Mouse (Mus musculus): ENCODE measurements around the gene Il20ra. TPM values are rescaled to one million over a fixed set of nuclear protein-coding genes. Genes with fewer than 3 reads are reported as not detected.

Il20ra gene
- polyA plus RNA-seq, 1 experiment from 2014 or later, result 0.24 TPM

DNA sequence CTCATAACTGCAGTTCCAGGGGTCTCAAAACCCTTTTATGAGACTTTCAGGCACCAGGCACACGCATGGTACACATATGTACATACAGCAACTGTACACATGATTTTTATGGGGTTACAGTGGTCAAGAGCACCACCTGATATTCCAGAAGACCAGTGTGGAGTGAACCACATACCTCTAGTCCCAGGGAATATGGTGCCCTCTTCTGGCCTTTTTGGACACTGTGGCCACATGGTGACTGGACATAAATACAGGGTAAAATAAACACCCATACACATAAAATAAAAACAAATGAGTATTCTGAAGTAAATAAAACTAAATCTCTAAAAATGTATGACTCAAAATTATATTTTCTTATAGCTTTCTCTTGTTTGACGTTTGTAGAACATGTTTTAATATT is 18.7 kb upstream of the Il20ra start:
- Histone ChIP-seq H3K27me3 (replicated peaks; ENCODE audit: control insufficient read depth, insufficient read depth, low read length) (no peaks in the 10 kb centered on the region), H3K4me1 (replicated peaks; ENCODE audit: control insufficient read depth, insufficient read depth, low read length) (no peaks in the 10 kb centered on the region), H3K4me3 (ENCODE audit: low read depth, low read length) (no peak overlapping the region), H3K36me3 (ENCODE audit: control insufficient read depth, insufficient read depth, low read length) (no peaks in the 10 kb centered on the region), H3K4me2 (ENCODE audit: low read length) (no peak overlapping the region), H3K9me3 (ENCODE audit: control insufficient read depth, low read length) (no peaks in the 10 kb centered on the region), H3K27ac (ENCODE audit: low read depth) (no peak overlapping the region), H3K9ac (ENCODE audit: low read length) (no peak overlapping the region)
- ATAC-seq (replicated peaks; ENCODE audit: low FRiP score, low TSS enrichment, low read depth) (no peak), DNase-seq (ENCODE audit: low spot score) (no peak)
- 65% methylated on average over 2 of the region's 2 CpGs for WGBS

DNA sequence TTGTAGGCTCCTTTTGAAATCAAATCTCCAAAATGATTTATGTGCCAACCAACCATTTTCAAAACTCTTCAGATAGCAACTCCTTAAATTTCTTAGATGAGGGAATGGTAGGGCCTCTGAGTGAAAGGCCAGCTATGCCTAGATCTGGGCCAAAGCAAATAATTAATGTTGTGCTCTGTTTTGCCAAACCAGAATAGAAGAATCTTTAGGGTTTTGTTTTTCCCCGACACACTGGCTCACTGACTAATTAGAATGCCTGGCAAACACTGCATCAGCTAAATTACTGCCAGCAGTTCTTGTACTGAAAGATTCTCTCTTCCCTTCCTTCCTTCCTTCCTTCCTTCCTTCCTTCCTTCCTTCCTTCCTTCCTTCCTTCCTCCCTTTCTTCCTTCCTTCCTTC is 13.0 kb upstream of the Il20ra start:
- no peaks in the 10 kb centered on the region for H3K4me1 ChIP-seq (replicated peaks; ENCODE audit: control insufficient read depth, insufficient read depth, low read length)
- H3K27me3 ChIP-seq (replicated peaks; ENCODE audit: control insufficient read depth, insufficient read depth, low read length), result no peaks in the 10 kb centered on the region
- no peak for DNase-seq (ENCODE audit: low spot score)
- no peak overlapping the region for H3K27ac ChIP-seq (ENCODE audit: low read depth)
- ATAC-seq (replicated peaks; ENCODE audit: low FRiP score, low TSS enrichment, low read depth), result no peak
- no peak overlapping the region for H3K9ac ChIP-seq (ENCODE audit: low read length)
- H3K4me2 ChIP-seq (ENCODE audit: low read length), result no peak overlapping the region
- H3K36me3 ChIP-seq (ENCODE audit: control insufficient read depth, insufficient read depth, low read length), result no peaks in the 10 kb centered on the region
- WGBS, result 61% methylated on average over 1 of the region's 1 CpGs
- H3K9me3 ChIP-seq (ENCODE audit: control insufficient read depth, low read length), result no peaks in the 10 kb centered on the region
- H3K4me3 ChIP-seq (ENCODE audit: low read depth, low read length), result no peak overlapping the region

DNA sequence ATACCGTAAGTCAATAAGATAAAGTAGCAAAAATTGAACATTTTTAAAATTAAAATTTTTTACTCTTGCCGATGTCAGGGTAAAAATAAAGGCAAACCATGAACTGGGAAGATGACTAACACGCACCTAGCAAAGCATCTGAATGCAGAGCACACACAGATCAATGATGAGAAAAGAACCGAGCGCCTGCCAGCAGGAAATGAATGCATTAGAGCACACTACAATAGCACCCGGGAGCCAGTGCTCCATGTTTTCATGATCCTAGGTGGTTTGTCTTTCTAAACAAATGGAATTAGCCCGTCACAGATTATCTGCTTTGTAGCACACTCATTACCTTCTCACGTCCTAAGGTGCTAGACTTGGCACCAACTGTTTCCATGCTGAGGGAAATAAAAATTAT is 7.9 kb upstream of the Il20ra start:
- Histone ChIP-seq H3K36me3 (ENCODE audit: control insufficient read depth, insufficient read depth, low read length) (no peaks in the 10 kb centered on the region), H3K4me2 (ENCODE audit: low read length) (no peak overlapping the region), H3K4me3 (ENCODE audit: low read depth, low read length) (no peak overlapping the region), H3K4me1 (replicated peaks; ENCODE audit: control insufficient read depth, insufficient read depth, low read length) (no peaks in the 10 kb centered on the region), H3K9me3 (ENCODE audit: control insufficient read depth, low read length) (no peaks in the 10 kb centered on the region), H3K9ac (ENCODE audit: low read length) (no peak overlapping the region), H3K27ac (ENCODE audit: low read depth) (no peak overlapping the region), H3K27me3 (replicated peaks; ENCODE audit: control insufficient read depth, insufficient read depth, low read length) (no peaks in the 10 kb centered on the region)
- WGBS, result 66% methylated on average over 8 of the region's 8 CpGs
- ATAC-seq (replicated peaks; ENCODE audit: low FRiP score, low TSS enrichment, low read depth) (no peak), DNase-seq (ENCODE audit: low spot score) (no peak)

DNA sequence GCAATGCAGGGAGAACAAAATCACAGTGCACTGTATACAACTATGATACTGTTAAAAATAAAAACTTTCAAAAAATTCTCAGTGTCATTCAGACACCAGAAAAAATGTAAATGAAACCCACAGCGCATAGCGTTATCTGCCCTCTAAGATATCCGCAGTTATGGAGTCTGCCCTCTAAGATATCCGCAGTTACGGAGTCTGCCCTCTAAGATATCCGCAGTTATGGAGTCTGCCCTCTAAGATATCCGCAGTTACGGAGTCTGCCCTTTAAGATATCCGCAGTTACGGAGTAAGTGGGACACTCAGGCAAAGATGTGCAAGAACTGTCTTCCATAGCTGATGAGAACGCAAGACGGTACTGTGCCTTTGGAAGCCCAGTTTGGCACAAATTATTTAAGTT is 4.6 kb upstream of the Il20ra start:
- Histone ChIP-seq H3K4me2 (ENCODE audit: low read length) (no peak overlapping the region), H3K4me3 (ENCODE audit: low read depth, low read length) (no peak overlapping the region), H3K36me3 (ENCODE audit: control insufficient read depth, insufficient read depth, low read length) (no peaks in the 10 kb centered on the region), H3K27me3 (replicated peaks; ENCODE audit: control insufficient read depth, insufficient read depth, low read length) (peaks cover 9% of the 10 kb centered on the region), H3K27ac (ENCODE audit: low read depth) (no peak overlapping the region), H3K9ac (ENCODE audit: low read length) (no peak overlapping the region), H3K9me3 (ENCODE audit: control insufficient read depth, low read length) (no peaks in the 10 kb centered on the region), H3K4me1 (replicated peaks; ENCODE audit: control insufficient read depth, insufficient read depth, low read length) (no peaks in the 10 kb centered on the region)
- WGBS, result 67% methylated on average over 12 of the region's 12 CpGs
- ATAC-seq (replicated peaks; ENCODE audit: low FRiP score, low TSS enrichment, low read depth) (no peak), DNase-seq (ENCODE audit: low spot score) (no peak)

DNA sequence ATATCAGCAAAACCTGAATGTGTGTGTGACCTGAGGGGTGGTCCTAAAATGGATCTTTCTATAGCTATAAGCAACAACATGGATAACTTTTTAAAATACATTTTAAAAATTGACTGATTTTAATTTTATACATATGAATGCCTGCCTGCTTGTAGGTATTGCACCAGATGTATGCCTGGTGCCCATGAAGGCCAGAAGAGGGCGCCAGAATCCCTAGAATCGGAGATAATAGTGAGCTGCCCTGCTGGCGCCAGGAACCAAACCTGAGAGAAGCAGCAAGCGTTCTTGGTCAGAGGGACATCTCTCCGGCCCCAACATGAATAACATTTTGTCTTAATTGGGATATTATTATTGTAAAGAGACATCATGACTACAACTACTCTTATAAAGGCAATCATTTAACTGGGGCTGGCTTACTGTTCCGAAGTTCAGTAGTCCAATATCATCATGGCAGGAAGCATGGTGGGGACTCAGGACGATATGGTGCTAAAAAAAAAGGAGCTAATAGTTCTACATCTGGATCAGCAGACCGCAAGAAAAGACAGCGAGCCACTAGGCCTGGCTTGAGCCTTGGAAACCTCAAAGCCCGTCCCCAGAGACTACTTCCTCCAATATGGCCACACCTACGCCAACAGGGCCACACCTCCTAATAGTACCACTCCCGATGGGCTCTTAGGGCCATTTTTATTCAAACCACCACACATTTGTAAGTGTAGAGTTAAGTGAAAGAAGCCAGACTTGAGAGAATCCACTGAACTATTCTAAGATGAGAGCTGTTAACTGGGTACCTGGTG is 3.9 kb upstream of the Il20ra start:
- Histone ChIP-seq H3K4me1 (replicated peaks; ENCODE audit: control insufficient read depth, insufficient read depth, low read length) (no peaks in the 10 kb centered on the region), H3K27me3 (replicated peaks; ENCODE audit: control insufficient read depth, insufficient read depth, low read length) (peaks cover 12% of the 10 kb centered on the region), H3K9me3 (ENCODE audit: control insufficient read depth, low read length) (no peaks in the 10 kb centered on the region), H3K4me2 (ENCODE audit: low read length) (no peak overlapping the region), H3K36me3 (ENCODE audit: control insufficient read depth, insufficient read depth, low read length) (no peaks in the 10 kb centered on the region), H3K9ac (ENCODE audit: low read length) (no peak overlapping the region), H3K4me3 (ENCODE audit: low read depth, low read length) (no peak overlapping the region), H3K27ac (ENCODE audit: low read depth) (no peak overlapping the region)
- peak; percentile 50 for DNase-seq (ENCODE audit: low spot score)
- ATAC-seq (replicated peaks; ENCODE audit: low FRiP score, low TSS enrichment, low read depth), result no peak
- WGBS, result 57% methylated on average over 12 of the region's 12 CpGs

DNA sequence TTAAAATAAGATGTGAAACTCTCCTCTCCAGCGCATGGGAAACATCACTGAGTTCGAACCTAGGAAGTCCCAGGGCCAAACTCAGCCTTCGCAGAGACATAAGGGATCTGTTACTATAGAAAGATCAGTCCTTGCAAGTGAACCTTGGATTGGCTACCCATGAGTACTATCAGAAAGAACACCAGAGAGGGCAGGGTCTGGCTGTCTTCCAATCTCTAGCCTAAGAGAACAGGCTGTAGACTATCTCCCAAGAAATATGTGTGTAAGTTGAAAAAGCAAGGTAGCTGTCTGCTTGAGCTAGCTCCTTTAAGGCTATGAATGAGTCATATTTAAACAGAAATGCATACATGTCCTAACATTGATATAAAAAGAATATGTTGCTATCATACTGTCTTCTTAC is 1.4 kb upstream of the Il20ra start:
- ATAC-seq (replicated peaks; ENCODE audit: low FRiP score, low TSS enrichment, low read depth), result no peak
- no peak overlapping the region for H3K9ac ChIP-seq (ENCODE audit: low read length)
- WGBS, result 80% methylated on average over 3 of the region's 3 CpGs

DNA sequence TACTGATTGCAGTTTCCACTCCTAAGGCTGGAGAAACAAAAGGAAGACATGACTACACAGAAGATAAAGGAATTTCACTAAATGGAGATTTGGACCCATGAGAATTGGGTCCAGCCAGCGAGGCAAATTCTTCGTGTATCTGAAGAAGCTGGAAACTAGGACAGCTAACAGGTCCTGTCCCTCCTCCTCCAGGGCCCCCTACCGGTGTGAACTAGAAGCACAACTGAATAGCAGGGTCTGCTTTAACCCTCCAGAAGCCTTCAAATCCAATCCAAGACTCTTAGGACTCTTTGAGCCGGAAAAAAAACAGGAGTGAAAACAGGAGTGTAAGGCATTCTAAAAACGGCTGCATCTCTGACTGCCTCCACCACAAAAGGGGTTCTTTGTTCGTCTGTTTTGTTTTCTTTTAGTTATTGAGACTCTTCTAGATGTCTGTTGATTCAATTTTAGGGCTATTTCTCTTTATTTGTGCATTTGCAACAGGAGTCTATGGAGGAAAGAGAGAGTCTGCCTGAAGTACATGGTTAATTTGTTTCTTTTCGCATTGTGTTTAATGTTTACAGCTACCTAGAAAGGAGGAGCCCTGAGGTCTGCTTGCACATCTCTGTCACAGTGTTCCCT is 709 bp upstream of the Il20ra start:
- Histone ChIP-seq H3K4me3 (ENCODE audit: low read depth, low read length) (no peak overlapping the region), H3K9me3 (ENCODE audit: control insufficient read depth, low read length) (no peaks in the 10 kb centered on the region), H3K36me3 (ENCODE audit: control insufficient read depth, insufficient read depth, low read length) (no peaks in the 10 kb centered on the region), H3K27ac (ENCODE audit: low read depth) (no peak overlapping the region), H3K9ac (ENCODE audit: low read length) (no peak overlapping the region), H3K4me2 (ENCODE audit: low read length) (no peak overlapping the region), H3K27me3 (replicated peaks; ENCODE audit: control insufficient read depth, insufficient read depth, low read length) (peaks cover 18% of the 10 kb centered on the region), H3K4me1 (replicated peaks; ENCODE audit: control insufficient read depth, insufficient read depth, low read length) (no peaks in the 10 kb centered on the region)
- ATAC-seq (replicated peaks; ENCODE audit: low FRiP score, low TSS enrichment, low read depth), result no peak
- DNase-seq (ENCODE audit: low spot score), result peak; percentile 60
- WGBS, result 47% methylated on average over 7 of the region's 7 CpGs

More for the DNA sequence above, 1.4 kb upstream of the Il20ra start:
- Histone ChIP-seq H3K4me2 (ENCODE audit: low read length) (no peak overlapping the region), H3K36me3 (ENCODE audit: control insufficient read depth, insufficient read depth, low read length) (no peaks in the 10 kb centered on the region), H3K4me1 (replicated peaks; ENCODE audit: control insufficient read depth, insufficient read depth, low read length) (no peaks in the 10 kb centered on the region), H3K4me3 (ENCODE audit: low read depth, low read length) (no peak overlapping the region), H3K27me3 (replicated peaks; ENCODE audit: control insufficient read depth, insufficient read depth, low read length) (peaks cover 18% of the 10 kb centered on the region), H3K9me3 (ENCODE audit: control insufficient read depth, low read length) (no peaks in the 10 kb centered on the region), H3K27ac (ENCODE audit: low read depth) (no peak overlapping the region)
- DNase-seq (ENCODE audit: low spot score), result no peak

DNA sequence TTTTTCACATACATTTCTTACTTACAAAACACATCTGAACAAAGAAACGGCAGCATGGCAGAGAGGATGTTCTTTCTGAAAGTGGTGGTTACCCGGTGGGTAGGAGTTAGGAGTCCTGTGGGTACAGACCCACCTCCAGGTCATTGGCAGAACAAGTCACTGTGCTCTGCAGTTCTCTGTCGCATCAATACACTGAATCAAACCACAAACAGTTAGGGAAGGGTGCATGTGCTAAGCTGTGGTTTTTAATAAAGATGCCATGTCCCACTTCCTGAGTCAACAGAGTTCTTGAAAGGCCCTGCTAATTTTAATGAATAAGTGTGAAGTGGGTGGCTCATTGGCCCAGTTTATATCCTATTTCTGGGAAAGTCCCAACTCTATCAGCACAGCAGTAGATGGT is 6.3 kb downstream of the Il20ra start:
- Histone ChIP-seq H3K9ac (ENCODE audit: low read length) (no peak overlapping the region), H3K4me3 (ENCODE audit: low read depth, low read length) (no peak overlapping the region), H3K27ac (ENCODE audit: low read depth) (no peak overlapping the region), H3K9me3 (ENCODE audit: control insufficient read depth, low read length) (no peaks in the 10 kb centered on the region), H3K4me1 (replicated peaks; ENCODE audit: control insufficient read depth, insufficient read depth, low read length) (no peaks in the 10 kb centered on the region), H3K36me3 (ENCODE audit: control insufficient read depth, insufficient read depth, low read length) (no peaks in the 10 kb centered on the region), H3K4me2 (ENCODE audit: low read length) (no peak overlapping the region), H3K27me3 (replicated peaks; ENCODE audit: control insufficient read depth, insufficient read depth, low read length) (0 out of 2 replicates have a peak, but pooled peaks cover 4% of the 10 kb centered on the region)
- no peak for ATAC-seq (replicated peaks; ENCODE audit: low FRiP score, low TSS enrichment, low read depth)
- 73% methylated on average over 3 of the region's 3 CpGs for WGBS
- DNase-seq (ENCODE audit: low spot score), result no peak

DNA sequence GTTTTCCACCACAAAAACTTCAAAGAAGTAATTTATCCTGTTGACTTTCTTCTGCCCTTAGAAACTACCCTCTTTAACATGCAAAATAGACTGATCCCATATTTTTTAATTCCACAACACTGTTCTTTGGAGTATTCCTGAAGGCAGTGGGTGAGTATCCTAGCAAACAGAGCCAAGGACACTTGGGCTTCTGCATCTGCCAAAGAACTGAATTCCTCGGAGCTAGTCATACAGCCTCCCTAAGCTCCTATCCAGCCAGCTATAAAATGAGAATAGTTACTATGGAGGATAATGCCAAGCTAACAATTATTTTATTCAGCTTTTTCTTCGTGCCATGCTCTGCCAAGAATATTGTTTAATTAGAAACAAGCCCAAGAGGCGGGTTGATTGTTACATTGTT is 9.9 kb downstream of the Il20ra start:
- Histone ChIP-seq H3K9me3 (ENCODE audit: control insufficient read depth, low read length) (no peaks in the 10 kb centered on the region), H3K4me1 (replicated peaks; ENCODE audit: control insufficient read depth, insufficient read depth, low read length) (no peaks in the 10 kb centered on the region), H3K4me2 (ENCODE audit: low read length) (no peak overlapping the region), H3K27me3 (replicated peaks; ENCODE audit: control insufficient read depth, insufficient read depth, low read length) (no peaks in the 10 kb centered on the region), H3K27ac (ENCODE audit: low read depth) (no peak overlapping the region), H3K4me3 (ENCODE audit: low read depth, low read length) (no peak overlapping the region), H3K36me3 (ENCODE audit: control insufficient read depth, insufficient read depth, low read length) (no peaks in the 10 kb centered on the region), H3K9ac (ENCODE audit: low read length) (no peak overlapping the region)
- ATAC-seq (replicated peaks; ENCODE audit: low FRiP score, low TSS enrichment, low read depth) (no peak), DNase-seq (ENCODE audit: low spot score) (no peak)
- WGBS, result 75% methylated on average over 3 of the region's 3 CpGs

Data from intestine, embryonic 14.5 days (tissue).